Mouse (Mus musculus): ENCODE data around the gene Slc9a2. TPM values are rescaled to one million over a fixed set of nuclear protein-coding genes. Genes with fewer than 3 reads are reported as not detected.
"Not testable (repeated sequence)": the region's sequence is repeated elsewhere in the genome, so short reads cannot be mapped to it uniquely, and the experiment has no call there.

Slc9a2 gene
- polyA plus RNA-seq, 1 experiment from 2014 or later: 0.96 TPM

DNA sequence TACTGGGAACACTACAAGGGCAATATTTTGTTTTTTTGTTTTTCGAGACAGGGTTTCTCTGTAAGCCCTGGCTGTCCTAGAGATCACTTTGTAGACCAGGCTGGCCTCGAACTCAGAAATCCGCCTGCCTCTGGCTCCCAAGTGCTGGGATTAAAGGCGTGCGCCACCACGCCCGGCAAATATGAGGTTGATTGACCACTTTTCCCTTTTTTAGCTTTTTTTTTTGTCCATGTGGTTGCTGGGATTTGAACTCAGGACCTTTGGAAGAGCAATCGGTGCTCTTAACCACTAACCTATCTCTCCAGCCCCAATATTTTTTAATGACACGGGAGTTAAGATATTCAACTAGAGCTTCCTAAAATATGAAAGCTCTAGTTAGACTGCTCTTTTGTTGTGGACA is 57.9 kb downstream of the Slc9a2 start:
- ATAC-seq (replicated peaks; ENCODE audit: extremely low read depth, insufficient read depth, low FRiP score); H3K27ac ChIP-seq (ENCODE audit: low read length); H3K27me3 ChIP-seq (ENCODE audit: control insufficient read depth, insufficient read depth, low read length); H3K4me3 ChIP-seq (ENCODE audit: low read length); H3K36me3 ChIP-seq (ENCODE audit: control insufficient read depth, insufficient read depth); H3K4me2 ChIP-seq (ENCODE audit: low read depth, low read length); H3K9me3 ChIP-seq (replicated peaks; ENCODE audit: control insufficient read depth, low read length); H3K9ac ChIP-seq (ENCODE audit: low read length); H3K4me1 ChIP-seq (ENCODE audit: control insufficient read depth, insufficient read depth, low read length): not testable (repeated sequence)
- 94% methylated on average over 9 of the region's 9 CpGs for WGBS

DNA sequence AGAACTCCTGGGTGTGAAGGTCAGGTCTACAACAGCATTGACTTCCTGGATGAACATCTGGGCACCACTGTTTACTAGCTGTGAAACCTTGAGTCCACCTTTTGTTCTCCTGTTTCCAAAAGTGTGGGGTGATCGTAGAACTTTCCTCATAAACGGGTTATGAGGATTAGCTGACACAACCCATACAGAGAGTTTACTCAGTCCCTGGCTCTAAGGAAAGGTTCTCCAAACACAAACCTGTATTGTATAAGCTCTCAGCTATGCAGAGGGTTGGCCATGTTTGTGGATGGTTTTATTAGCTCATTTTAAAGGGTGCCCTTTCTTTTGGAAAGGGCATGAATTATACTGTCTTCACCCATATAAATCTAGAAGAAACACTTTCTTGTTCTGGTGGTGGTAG is 60.4 kb downstream of the Slc9a2 start:
- H3K9ac ChIP-seq (ENCODE audit: low read length): no peak overlapping the region
- H3K4me1 ChIP-seq (ENCODE audit: control insufficient read depth, insufficient read depth, low read length): no peaks in the 10 kb centered on the region
- H3K36me3 ChIP-seq (ENCODE audit: control insufficient read depth, insufficient read depth): no peaks in the 10 kb centered on the region
- H3K27ac ChIP-seq (ENCODE audit: low read length): no peak overlapping the region
- H3K27me3 ChIP-seq (ENCODE audit: control insufficient read depth, insufficient read depth, low read length): 0 out of 2 replicates have a peak, but pooled peaks cover 2% of the 10 kb centered on the region
- no peak overlapping the region for H3K4me2 ChIP-seq (ENCODE audit: low read depth, low read length)
- WGBS: 70% methylated on average over 2 of the region's 2 CpGs
- H3K4me3 ChIP-seq (ENCODE audit: low read length): no peak overlapping the region
- H3K9me3 ChIP-seq (replicated peaks; ENCODE audit: control insufficient read depth, low read length): no peaks in the 10 kb centered on the region
- ATAC-seq (replicated peaks; ENCODE audit: extremely low read depth, insufficient read depth, low FRiP score): no peak

DNA sequence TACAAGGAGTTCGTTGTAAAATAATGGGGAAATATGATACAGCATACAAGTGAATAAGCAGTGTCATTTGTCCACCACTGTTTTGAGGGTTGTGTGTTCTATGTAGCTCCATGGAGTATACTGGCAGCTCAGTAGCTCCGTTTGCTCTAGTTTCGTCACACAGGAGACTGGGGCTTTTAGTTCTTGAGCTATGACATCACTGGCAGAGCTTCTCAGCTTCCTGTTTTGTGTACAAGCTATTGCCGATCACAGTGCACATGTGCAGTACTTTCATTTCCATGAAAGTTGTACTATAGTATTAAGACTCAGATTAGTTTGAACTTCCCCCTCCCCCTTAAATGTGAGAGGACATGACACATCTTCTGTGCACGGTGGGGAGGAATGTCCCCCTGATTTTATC is 65.7 kb downstream of the Slc9a2 start:
- Histone ChIP-seq H3K9ac (ENCODE audit: low read length) (no peak overlapping the region), H3K4me2 (ENCODE audit: low read depth, low read length) (no peak overlapping the region), H3K4me1 (ENCODE audit: control insufficient read depth, insufficient read depth, low read length) (no peaks in the 10 kb centered on the region), H3K27ac (ENCODE audit: low read length) (no peak overlapping the region), H3K36me3 (ENCODE audit: control insufficient read depth, insufficient read depth) (no peaks in the 10 kb centered on the region), H3K9me3 (replicated peaks; ENCODE audit: control insufficient read depth, low read length) (no peaks in the 10 kb centered on the region), H3K27me3 (ENCODE audit: control insufficient read depth, insufficient read depth, low read length) (no peaks in the 10 kb centered on the region), H3K4me3 (ENCODE audit: low read length) (no peak overlapping the region)
- ATAC-seq (replicated peaks; ENCODE audit: extremely low read depth, insufficient read depth, low FRiP score): no peak
- WGBS: 63% methylated on average over 5 of the region's 5 CpGs

DNA sequence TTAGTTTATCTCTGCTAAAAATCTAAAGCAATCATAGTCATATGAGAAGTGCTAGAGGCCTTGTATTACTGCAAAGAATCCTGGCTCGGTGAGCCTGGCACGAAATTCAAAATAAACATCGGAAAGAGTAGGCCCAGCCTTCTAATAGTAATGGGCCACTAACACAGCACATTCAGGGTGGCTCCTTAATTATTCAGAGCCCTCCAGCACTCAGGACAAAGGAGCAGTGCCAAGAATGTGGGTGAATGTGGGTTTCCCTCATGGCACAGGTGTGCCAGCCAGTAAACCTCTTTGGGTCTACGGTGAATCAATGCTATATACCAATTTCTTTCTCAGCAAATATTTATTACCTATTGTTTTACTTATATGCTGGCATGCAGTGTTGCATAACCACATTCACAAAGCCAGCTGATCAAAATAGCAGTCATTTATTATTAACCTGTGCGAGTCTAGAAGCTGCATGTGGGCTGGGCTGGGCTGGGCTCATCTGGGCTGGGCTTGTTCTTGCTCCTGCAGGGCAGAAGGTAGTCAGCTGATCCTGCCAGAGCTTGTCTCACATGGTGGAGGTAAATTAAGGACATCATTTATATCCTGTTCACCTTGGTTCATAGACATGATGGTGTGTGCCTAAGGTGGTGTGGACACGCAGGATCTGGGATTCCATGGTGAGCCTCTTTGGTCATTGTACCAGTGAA is 79.5 kb downstream of the Slc9a2 start:
- H3K4me3 ChIP-seq (ENCODE audit: low read length): no peak overlapping the region
- H3K9ac ChIP-seq (ENCODE audit: low read length): no peak overlapping the region
- H3K27ac ChIP-seq (ENCODE audit: low read length): no peak overlapping the region
- no peaks in the 10 kb centered on the region for H3K9me3 ChIP-seq (replicated peaks; ENCODE audit: control insufficient read depth, low read length)
- H3K27me3 ChIP-seq (ENCODE audit: control insufficient read depth, insufficient read depth, low read length): no peaks in the 10 kb centered on the region
- no peaks in the 10 kb centered on the region for H3K4me1 ChIP-seq (ENCODE audit: control insufficient read depth, insufficient read depth, low read length)
- no peaks in the 10 kb centered on the region for H3K36me3 ChIP-seq (ENCODE audit: control insufficient read depth, insufficient read depth)
- 81% methylated on average over 6 of the region's 6 CpGs for WGBS
- no peak overlapping the region for H3K4me2 ChIP-seq (ENCODE audit: low read depth, low read length)
- ATAC-seq (replicated peaks; ENCODE audit: extremely low read depth, insufficient read depth, low FRiP score): no peak

DNA sequence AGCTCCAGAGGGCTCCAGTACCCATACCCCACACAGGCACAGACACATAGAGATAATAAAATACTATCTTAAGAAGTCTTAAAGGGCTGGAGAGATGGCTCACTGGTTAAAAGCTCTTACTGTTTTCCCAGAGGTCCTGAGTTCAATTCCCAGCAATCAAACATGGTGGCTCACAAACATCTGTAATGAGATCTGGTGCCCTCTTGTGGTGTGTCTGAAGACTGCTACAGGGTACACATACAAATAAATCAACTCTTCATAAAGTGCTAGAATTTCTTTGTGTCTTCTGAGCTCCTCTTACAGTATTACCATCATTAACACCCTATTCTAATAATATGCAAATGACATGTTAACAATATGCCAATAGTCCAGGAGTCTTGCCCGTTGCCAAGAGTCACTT is 83.7 kb downstream of the Slc9a2 start:
- Histone ChIP-seq H3K4me3 (ENCODE audit: low read length) (no peak overlapping the region), H3K27me3 (ENCODE audit: control insufficient read depth, insufficient read depth, low read length) (no peaks in the 10 kb centered on the region), H3K4me2 (ENCODE audit: low read depth, low read length) (no peak overlapping the region), H3K9ac (ENCODE audit: low read length) (no peak overlapping the region), H3K27ac (ENCODE audit: low read length) (no peak overlapping the region), H3K36me3 (ENCODE audit: control insufficient read depth, insufficient read depth) (no peaks in the 10 kb centered on the region), H3K9me3 (replicated peaks; ENCODE audit: control insufficient read depth, low read length) (no peaks in the 10 kb centered on the region), H3K4me1 (ENCODE audit: control insufficient read depth, insufficient read depth, low read length) (no peaks in the 10 kb centered on the region)
- WGBS: 89% methylated on average over 1 of the region's 1 CpGs
- ATAC-seq (replicated peaks; ENCODE audit: extremely low read depth, insufficient read depth, low FRiP score): no peak

DNA sequence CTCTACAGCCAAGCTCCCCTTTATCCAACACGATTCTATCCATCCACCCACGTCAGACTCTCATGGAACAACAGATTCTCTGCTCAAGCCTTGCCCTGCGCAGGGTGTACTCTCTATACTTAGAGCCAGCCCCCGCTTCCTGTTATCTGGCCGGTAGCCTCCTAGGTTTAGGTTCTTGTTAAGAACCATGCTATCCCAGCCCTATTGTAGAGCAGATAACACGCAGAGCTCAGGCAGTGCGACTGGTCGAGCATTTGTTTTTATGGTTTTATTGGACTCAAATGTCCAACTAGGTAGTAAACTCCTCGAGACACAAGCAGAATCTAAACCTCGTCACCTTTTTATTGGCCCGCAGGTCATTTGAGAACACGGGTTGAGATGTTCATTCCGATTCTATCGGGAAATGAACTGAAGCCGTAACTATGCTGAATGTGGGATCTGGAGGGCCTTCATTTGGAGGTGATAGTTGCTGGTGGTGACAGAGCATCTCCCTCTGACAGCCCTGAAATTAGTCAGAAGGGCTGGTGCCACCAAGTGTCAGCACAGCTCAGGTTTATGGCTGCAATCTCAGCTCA is 84.4 kb downstream of the Slc9a2 start:
- no peaks in the 10 kb centered on the region for H3K27me3 ChIP-seq (ENCODE audit: control insufficient read depth, insufficient read depth, low read length)
- H3K9ac ChIP-seq (ENCODE audit: low read length): no peak overlapping the region
- no peaks in the 10 kb centered on the region for H3K9me3 ChIP-seq (replicated peaks; ENCODE audit: control insufficient read depth, low read length)
- no peak overlapping the region for H3K4me3 ChIP-seq (ENCODE audit: low read length)
- no peaks in the 10 kb centered on the region for H3K36me3 ChIP-seq (ENCODE audit: control insufficient read depth, insufficient read depth)
- no peaks in the 10 kb centered on the region for H3K4me1 ChIP-seq (ENCODE audit: control insufficient read depth, insufficient read depth, low read length)
- WGBS: 71% methylated on average over 15 of the region's 15 CpGs
- ATAC-seq (replicated peaks; ENCODE audit: extremely low read depth, insufficient read depth, low FRiP score): no peak
- no peak overlapping the region for H3K4me2 ChIP-seq (ENCODE audit: low read depth, low read length)
- no peak overlapping the region for H3K27ac ChIP-seq (ENCODE audit: low read length)

DNA sequence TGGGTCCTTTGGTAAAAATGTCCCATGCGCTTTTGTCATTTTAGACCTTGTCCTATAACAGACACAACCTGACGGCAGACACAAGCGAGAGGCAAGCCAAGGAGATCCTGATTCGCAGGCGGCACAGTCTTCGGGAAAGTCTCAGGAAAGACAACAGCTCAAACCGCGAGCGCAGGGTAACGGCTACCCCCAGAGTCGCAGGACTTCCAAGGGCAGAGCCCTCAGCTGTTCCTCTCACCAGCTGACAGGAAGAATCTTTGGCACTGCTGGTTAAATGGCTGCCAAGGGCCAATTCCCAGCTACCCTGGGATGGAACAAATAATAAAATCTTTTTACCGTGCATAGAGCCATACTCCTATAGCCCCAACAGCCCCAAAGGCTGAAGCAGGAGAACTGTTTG is 85.1 kb downstream of the Slc9a2 start:
- ATAC-seq (replicated peaks; ENCODE audit: extremely low read depth, insufficient read depth, low FRiP score): no peak
- H3K4me2 ChIP-seq (ENCODE audit: low read depth, low read length): no peak overlapping the region
- no peak overlapping the region for H3K4me3 ChIP-seq (ENCODE audit: low read length)
- no peak overlapping the region for H3K9ac ChIP-seq (ENCODE audit: low read length)
- H3K36me3 ChIP-seq (ENCODE audit: control insufficient read depth, insufficient read depth): no peaks in the 10 kb centered on the region
- WGBS: 85% methylated on average over 12 of the region's 12 CpGs
- no peaks in the 10 kb centered on the region for H3K4me1 ChIP-seq (ENCODE audit: control insufficient read depth, insufficient read depth, low read length)
- H3K9me3 ChIP-seq (replicated peaks; ENCODE audit: control insufficient read depth, low read length): no peaks in the 10 kb centered on the region
- H3K27ac ChIP-seq (ENCODE audit: low read length): no peak overlapping the region
- no peaks in the 10 kb centered on the region for H3K27me3 ChIP-seq (ENCODE audit: control insufficient read depth, insufficient read depth, low read length)

DNA sequence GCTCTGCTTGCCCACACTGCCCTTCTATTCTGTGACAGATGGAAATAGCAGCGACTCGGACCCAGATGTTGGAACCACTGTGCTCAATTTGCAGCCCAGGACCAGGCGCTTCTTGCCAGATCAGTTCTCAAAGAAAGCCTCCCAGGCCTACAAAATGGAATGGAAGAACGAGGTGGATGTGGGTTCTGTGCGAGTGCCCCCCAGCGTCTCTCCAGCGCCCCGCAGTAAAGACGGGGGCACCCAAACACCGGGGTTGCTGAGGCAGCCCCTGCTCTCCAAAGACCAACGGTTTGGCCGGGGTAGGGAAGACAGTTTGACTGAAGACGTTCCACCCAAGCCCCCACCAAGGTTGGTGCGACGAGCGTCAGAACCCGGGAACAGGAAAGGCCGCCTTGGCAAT is 87.2 kb downstream of the Slc9a2 start:
- H3K4me3 ChIP-seq (ENCODE audit: low read length): no peak overlapping the region
- H3K4me2 ChIP-seq (ENCODE audit: low read depth, low read length): no peak overlapping the region
- no peaks in the 10 kb centered on the region for H3K9me3 ChIP-seq (replicated peaks; ENCODE audit: control insufficient read depth, low read length)
- no peak for ATAC-seq (replicated peaks; ENCODE audit: extremely low read depth, insufficient read depth, low FRiP score)
- no peaks in the 10 kb centered on the region for H3K36me3 ChIP-seq (ENCODE audit: control insufficient read depth, insufficient read depth)
- H3K9ac ChIP-seq (ENCODE audit: low read length): no peak overlapping the region
- H3K27me3 ChIP-seq (ENCODE audit: control insufficient read depth, insufficient read depth, low read length): no peaks in the 10 kb centered on the region
- 80% methylated on average over 18 of the region's 18 CpGs for WGBS
- H3K4me1 ChIP-seq (ENCODE audit: control insufficient read depth, insufficient read depth, low read length): no peaks in the 10 kb centered on the region
- no peak overlapping the region for H3K27ac ChIP-seq (ENCODE audit: low read length)

DNA sequence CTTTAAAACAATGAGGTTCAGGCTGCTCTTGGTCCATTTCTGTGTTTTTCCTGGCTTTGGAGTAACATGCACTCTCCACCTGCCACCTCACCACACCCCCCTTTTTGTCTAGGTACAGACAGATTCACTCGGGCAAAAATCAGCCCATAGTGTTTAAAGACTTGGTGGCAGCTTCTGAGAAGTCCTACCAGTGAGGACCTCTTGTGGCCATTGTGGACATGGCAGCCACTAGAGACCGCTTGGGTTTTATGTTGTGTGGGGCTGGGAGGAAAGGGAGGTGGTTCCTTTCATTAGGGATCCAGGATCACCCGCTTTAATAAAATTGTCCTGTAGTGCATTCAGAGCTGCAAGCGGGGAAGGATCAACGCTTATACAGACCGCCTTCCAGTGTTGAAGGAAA is 88.2 kb downstream of the Slc9a2 start:
- no peak for ATAC-seq (replicated peaks; ENCODE audit: extremely low read depth, insufficient read depth, low FRiP score)
- Histone ChIP-seq H3K27me3 (ENCODE audit: control insufficient read depth, insufficient read depth, low read length) (no peaks in the 10 kb centered on the region), H3K4me1 (ENCODE audit: control insufficient read depth, insufficient read depth, low read length) (no peaks in the 10 kb centered on the region), H3K4me2 (ENCODE audit: low read depth, low read length) (no peak overlapping the region), H3K9ac (ENCODE audit: low read length) (no peak overlapping the region), H3K36me3 (ENCODE audit: control insufficient read depth, insufficient read depth) (peaks cover under 1% of the 10 kb centered on the region; the same call in 1 of the 2 replicates), H3K9me3 (replicated peaks; ENCODE audit: control insufficient read depth, low read length) (no peaks in the 10 kb centered on the region), H3K27ac (ENCODE audit: low read length) (no peak overlapping the region), H3K4me3 (ENCODE audit: low read length) (no peak overlapping the region)
- 29% methylated on average over 6 of the region's 6 CpGs for WGBS
